Mouse (Mus musculus) midbrain, embryonic 12.5 days (tissue): ENCODE data around the gene Pcnx2. TPM values are rescaled to one million over a fixed set of nuclear protein-coding genes. Genes with fewer than 3 reads are reported as not detected.
A peak's percentile ranks its signal among the peaks of the same experiment; 100 is the strongest.

Source experiments
- ATAC-seq: fragments of 200-750 bp; cut with Nextera tagmentation; 2 replicates; pipeline ENCODE4 v1.8.0; 2017; ENCODE audit warnings: low read depth, moderate TSS enrichment, moderate library complexity; ENCODE audit not compliant: low FRiP score
- H3K27ac ChIP-seq: fragments of 300-500 bp; sonication (generic); replicated peaks from 2 replicates; pipeline ENCODE4 v1.5.1; 2016; ENCODE audit warnings: mild to moderate bottlenecking
- H3K27me3 ChIP-seq: fragments of 300-500 bp; sonication (generic); 2 replicates; pipeline ENCODE4 v1.6.1; 2016; ENCODE audit warnings: mild to moderate bottlenecking
- H3K36me3 ChIP-seq: fragments of 300-500 bp; sonication (generic); 2 replicates; pipeline ENCODE4 v1.6.1; 2016
- H3K4me1 ChIP-seq: fragments of 300-500 bp; sonication (generic); 2 replicates; pipeline ENCODE4 v1.6.1; 2016
- H3K4me2 ChIP-seq: fragments of 300-500 bp; sonication (generic); replicated peaks from 2 replicates; pipeline ENCODE4 v1.6.1; 2016; ENCODE audit warnings: mild to moderate bottlenecking, moderate library complexity
- H3K4me3 ChIP-seq: fragments of 300-500 bp; sonication (generic); 2 replicates; pipeline ENCODE4 v1.5.1; 2016; ENCODE audit warnings: mild to moderate bottlenecking
- H3K9ac ChIP-seq: fragments of 300-500 bp; sonication (generic); replicated peaks from 2 replicates; pipeline ENCODE4 v1.6.1; 2016; ENCODE audit warnings: mild to moderate bottlenecking, moderate library complexity
- H3K9me3 ChIP-seq: fragments of 300-500 bp; sonication (generic); 2 replicates; pipeline ENCODE4 v1.6.1; 2016; ENCODE audit warnings: mild to moderate bottlenecking
- WGBS: fragments of 180-500 bp; shearing (Covaris S2); methylation state at CpG from one replicate; pipeline ENCODE4 v1.1.7; 2016; 5-methylcytosine and 5-hydroxymethylcytosine counted together
- polyA plus RNA-seq: library from polyadenylated mRNA; unstranded; fragments of >200 nt; fragmentation: Nextera tagmentation; extraction: Ambion mirVana; gene quantifications from 2 replicates; pipeline ENCODE4 v1.2.1, GENCODE M21; 2016

Pcnx2 gene
- polyA plus RNA-seq, 1 experiment from 2014 or later: 1.4 TPM

DNA sequence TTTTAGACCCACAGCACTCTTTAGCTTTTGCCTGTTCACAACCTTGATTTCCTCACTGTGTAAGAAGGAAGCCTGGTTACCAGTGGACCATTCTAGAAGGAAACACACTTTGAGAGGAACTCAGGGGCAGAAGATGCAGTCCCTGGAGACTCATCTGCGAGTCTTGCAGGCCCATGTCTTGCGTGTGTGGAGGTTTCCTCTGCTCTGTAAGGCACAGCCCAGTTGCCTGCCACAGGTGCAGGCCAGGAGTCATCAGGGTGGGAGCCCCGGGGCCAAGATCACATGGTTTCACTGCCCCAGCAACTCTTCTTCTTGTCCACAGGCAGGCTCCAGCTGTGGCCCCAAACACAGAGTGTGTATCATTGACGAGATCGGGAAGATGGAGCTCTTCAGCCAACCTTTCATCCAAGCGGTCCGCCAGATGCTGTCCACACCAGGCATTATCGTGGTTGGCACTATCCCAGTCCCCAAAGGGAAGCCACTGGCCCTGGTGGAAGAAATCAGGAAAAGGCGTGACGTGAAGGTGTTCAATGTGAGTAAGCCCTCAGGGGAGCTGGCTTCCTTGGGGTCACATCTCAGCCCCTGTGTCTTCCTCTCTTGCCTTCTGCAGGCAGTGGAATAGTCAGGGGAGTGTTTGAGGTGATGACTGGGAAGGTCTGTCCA lies 153.1 kb downstream of the Pcnx2 start:
- Histone ChIP-seq H3K9me3 (no peaks in the 10 kb centered on the region), H3K27me3 (no peaks in the 10 kb centered on the region), H3K9ac (no peak overlapping the region), H3K4me1 (no peaks in the 10 kb centered on the region), H3K27ac (no peak overlapping the region), H3K4me2 (no peak overlapping the region), H3K4me3 (no peak overlapping the region), H3K36me3 (no peaks in the 10 kb centered on the region)
- 88% methylated on average over 10 of the region's 10 CpGs for WGBS
- ATAC-seq: no peak

DNA sequence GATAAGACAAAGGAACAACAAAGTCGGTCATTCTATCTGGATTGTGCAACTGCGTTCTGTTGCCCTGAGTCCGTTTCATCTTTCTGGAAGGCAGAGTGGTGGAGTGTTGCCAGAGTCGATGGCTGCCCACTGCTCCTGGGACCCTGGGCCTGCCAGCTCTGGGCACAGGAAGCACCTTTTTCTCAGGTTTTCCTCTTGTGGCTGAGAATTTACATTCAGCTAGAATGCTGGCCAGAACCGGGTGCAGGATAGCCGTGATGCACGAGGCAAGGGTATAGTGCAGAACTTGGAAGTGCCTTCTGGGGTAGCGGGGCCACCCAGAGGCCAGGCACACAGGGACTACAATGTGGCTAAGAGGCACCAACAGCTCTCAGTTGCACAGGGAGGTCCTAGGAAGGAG lies 155.7 kb downstream of the Pcnx2 start:
- Histone ChIP-seq H3K9ac (no peak overlapping the region), H3K4me1 (no peaks in the 10 kb centered on the region; the same call in 1 of the 2 replicates), H3K4me2 (no peak overlapping the region), H3K36me3 (no peaks in the 10 kb centered on the region), H3K27ac (no peak overlapping the region), H3K4me3 (no peak overlapping the region), H3K9me3 (no peaks in the 10 kb centered on the region), H3K27me3 (no peaks in the 10 kb centered on the region)
- no peak for ATAC-seq
- 78% methylated on average over 8 of the region's 8 CpGs for WGBS

DNA sequence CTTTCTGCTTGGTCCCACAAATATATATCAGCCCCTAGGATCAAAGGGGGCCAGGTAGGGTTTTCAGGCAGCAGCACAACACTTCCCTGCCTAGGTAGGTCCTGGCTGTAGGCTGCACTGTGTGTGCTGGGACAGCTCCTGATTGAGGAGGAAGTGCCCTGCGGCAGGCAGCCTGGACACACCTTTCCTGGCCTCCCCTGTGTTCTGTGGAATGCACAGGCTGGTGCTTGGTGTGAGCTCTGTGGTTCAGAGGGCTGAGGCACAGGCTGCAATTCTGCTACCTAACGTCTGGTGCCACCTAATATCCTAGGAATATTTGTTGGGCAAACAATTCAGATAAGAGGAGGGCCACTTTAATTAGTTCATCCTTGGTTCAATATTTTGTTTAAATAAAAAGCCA lies 156.3 kb downstream of the Pcnx2 start:
- Histone ChIP-seq H3K9me3 (no peaks in the 10 kb centered on the region), H3K27ac (no peak overlapping the region), H3K4me3 (no peak overlapping the region), H3K4me2 (no peak overlapping the region), H3K36me3 (no peaks in the 10 kb centered on the region), H3K9ac (no peak overlapping the region), H3K27me3 (no peaks in the 10 kb centered on the region), H3K4me1 (no peaks in the 10 kb centered on the region; the same call in 1 of the 2 replicates)
- 82% methylated on average over 2 of the region's 2 CpGs for WGBS
- no peak for ATAC-seq

DNA sequence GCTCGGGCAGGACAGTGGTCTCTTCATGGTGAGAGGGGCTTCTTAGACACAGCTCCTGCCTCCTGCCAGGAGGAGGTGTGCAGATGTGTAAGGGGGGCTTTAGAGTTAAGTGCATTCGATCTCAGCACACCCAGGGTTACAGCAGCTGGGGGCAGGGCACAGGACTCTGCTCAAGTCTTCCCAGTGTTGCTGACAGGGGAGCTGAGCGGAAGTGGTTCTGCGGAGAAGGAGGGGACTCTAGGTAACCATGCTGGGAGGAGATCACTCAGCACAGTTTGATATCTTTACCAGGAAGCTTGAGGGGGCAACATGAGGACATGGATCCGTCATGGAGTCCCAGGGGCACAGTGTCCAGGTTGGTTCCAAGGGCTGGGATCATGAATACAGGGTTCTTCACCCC lies 156.7 kb downstream of the Pcnx2 start:
- ATAC-seq: no peak
- Histone ChIP-seq H3K4me2 (no peak overlapping the region), H3K27me3 (no peaks in the 10 kb centered on the region), H3K9ac (no peak overlapping the region), H3K4me1 (no peaks in the 10 kb centered on the region; the same call in 1 of the 2 replicates), H3K9me3 (no peaks in the 10 kb centered on the region), H3K4me3 (no peak overlapping the region), H3K27ac (no peak overlapping the region), H3K36me3 (no peaks in the 10 kb centered on the region)
- 74% methylated on average over 5 of the region's 5 CpGs for WGBS

DNA sequence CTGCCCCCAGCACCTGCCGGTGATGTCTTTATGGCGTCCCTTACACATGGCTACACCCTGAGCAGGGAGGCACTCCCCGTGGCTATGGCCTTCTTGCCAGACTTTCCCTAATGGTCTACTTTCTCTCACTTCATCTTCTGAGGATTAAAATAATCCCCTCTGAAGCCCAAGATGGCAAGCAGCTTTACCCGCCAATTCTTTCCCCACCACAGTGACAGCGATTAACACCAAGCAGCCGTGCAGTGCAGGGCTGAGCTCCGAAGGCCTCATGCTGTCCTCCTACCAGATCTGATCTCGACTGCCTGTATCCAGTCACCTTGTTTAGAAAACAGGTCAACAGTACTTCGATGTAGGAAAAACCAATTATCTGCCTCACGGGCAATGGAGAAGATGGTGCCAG lies 157.5 kb downstream of the Pcnx2 start:
- WGBS: 63% methylated on average over 10 of the region's 10 CpGs
- Histone ChIP-seq H3K4me3 (no peak overlapping the region), H3K27ac (no peak overlapping the region), H3K4me1 (no peaks in the 10 kb centered on the region; the same call in 1 of the 2 replicates), H3K9ac (no peak overlapping the region), H3K27me3 (no peaks in the 10 kb centered on the region), H3K36me3 (no peaks in the 10 kb centered on the region), H3K9me3 (no peaks in the 10 kb centered on the region), H3K4me2 (no peak overlapping the region)
- no peak for ATAC-seq

DNA sequence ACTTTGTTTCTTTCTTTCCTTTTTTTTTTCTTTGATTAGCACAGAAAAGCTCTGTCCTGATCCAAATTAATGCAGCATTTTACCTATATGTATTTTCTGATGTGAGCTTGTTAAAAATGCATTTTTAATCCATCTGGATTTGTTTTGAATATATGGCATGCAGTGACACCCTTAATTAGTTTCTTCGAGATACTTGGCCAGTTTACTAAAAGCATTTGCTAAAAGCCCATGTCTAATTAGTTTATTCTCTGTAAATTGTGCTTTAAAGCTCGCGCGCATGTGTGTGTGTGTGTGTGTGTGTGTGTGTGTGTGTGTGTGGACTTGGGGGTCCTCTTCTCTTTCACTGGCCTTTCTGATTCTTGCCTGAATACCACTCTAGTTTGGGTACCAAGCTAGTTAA lies 159.2 kb downstream of the Pcnx2 start:
- H3K9me3 ChIP-seq: no peaks in the 10 kb centered on the region
- 87% methylated on average over 4 of the region's 4 CpGs for WGBS
- H3K4me1 ChIP-seq: peaks cover 6% of the 10 kb centered on the region; the same call in 1 of the 2 replicates
- H3K4me2 ChIP-seq: no peak overlapping the region
- no peak overlapping the region for H3K4me3 ChIP-seq
- no peaks in the 10 kb centered on the region for H3K36me3 ChIP-seq
- H3K27me3 ChIP-seq: no peaks in the 10 kb centered on the region
- no peak overlapping the region for H3K27ac ChIP-seq
- H3K9ac ChIP-seq: no peak overlapping the region
- ATAC-seq: no peak

DNA sequence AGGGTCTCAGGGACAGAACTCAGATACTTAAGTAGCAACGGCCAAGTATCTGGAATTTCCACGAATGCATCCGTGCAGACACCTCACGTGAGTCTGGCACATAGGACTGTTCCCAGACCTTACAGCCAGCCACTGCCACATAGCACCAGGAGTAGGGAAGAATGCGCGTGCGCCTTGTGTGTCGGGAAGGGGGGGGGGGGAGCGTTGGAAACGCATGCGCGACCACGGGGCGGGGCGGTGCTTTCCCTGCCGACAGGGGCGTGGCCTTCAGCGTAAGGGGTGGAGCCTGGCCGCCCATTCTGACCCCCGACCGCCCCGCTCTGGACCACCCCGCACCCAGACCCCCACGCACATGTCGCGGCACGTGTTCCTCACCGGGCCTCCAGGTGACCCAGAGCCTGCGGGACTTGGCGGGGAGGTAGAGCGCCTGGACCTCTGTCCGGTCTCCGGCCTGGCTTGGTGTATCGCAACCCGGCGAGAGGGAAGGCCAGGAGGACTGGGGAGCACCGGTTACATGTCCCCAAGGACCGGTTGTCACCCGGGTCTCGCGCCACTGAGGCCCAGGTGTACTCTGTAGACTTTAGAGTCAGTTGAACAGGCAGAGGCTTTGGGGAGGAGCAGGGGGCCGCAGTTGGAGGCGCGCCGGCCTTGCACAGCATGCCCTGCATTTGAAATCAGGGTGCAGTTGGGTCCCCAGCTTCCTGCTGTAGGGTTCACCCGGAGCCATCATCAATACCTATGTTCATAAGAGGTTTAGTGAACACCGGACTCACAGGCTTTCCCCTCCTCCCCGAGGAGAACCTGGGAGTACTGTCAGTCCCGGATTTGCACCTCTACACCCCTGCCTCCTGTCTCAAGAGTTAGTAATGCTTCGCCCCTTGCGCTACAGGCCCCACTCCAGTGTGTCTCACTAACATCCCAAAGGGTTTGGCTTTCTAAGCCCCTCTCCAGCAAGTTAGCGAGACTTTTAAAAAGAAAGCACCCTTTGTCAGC lies 163.9 kb downstream of the Pcnx2 start:
- Histone ChIP-seq H3K27me3 (no peaks in the 10 kb centered on the region), H3K4me3 (peak overlapping the region; percentile 71), H3K9me3 (no peaks in the 10 kb centered on the region), H3K4me2 (peak overlapping the region; percentile 80), H3K27ac (no peak overlapping the region), H3K4me1 (peaks cover 6% of the 10 kb centered on the region; the same call in 1 of the 2 replicates), H3K36me3 (no peaks in the 10 kb centered on the region), H3K9ac (peak overlapping the region; percentile 74)
- ATAC-seq: peak; percentile 94
- WGBS: 7% methylated on average over 45 of the region's 52 CpGs

DNA sequence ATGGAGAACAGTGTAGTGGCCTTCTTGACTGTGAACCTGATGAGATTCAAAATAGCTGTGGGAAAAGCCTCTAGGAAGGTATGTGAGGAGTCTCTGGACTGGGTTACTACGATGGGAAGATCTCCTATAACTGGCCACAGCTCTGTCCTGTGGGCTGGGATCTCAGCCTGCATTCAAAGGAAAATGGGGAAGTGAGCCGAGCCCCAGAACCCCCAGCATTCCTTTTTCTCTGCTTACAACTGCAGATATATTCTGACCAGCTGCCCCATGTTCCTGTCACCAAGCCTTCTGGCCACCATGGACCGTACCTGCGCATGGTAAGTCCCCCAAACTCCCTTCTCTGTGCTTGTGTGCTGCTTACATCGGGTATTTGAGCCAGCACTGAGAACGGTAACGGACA lies 168.4 kb downstream of the Pcnx2 start, which contains the start of gene Ntpcr:
TSS of gene Ntpcr (plus strand) at position 218 of the 400 bp plus-strand sequence.
- H3K4me1 ChIP-seq: peaks cover 5% of the 10 kb centered on the region; the same call in 1 of the 2 replicates
- 84% methylated on average over 7 of the region's 7 CpGs for WGBS
- H3K9ac ChIP-seq: no peak within 1 kb of the TSS
- no peak within 1 kb of the TSS for H3K4me2 ChIP-seq
- no peaks in the 10 kb centered on the region for H3K36me3 ChIP-seq
- H3K27me3 ChIP-seq: no peaks in the 10 kb centered on the region
- no peak within 1 kb of the TSS for H3K4me3 ChIP-seq
- no peak within 1 kb of the TSS for H3K27ac ChIP-seq
- H3K9me3 ChIP-seq: no peaks in the 10 kb centered on the region
- no peak for ATAC-seq

DNA sequence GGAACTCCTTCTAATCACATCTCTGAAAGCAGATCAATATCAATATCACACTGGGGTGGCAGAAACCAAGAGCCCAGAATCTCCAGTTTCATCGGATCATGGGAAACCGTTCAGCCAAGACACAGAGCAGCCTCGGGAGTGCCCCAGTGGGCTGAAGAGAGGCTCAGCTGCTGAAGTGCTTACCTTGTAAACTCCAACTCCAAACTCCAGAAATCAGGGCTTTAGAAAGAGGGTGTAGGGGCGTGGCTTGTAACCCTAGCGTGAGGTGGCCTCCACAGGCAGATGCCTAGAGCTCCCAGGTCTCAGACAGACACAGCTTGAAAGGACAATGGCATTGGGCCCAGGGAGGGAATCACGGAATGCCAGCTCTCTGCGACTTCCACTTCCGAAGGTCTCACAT lies 170.3 kb downstream of the Pcnx2 start:
- 55% methylated on average over 8 of the region's 8 CpGs for WGBS
- H3K36me3 ChIP-seq: no peaks in the 10 kb centered on the region
- no peak overlapping the region for H3K4me2 ChIP-seq
- no peak overlapping the region for H3K9ac ChIP-seq
- ATAC-seq: no peak
- H3K4me1 ChIP-seq: no peaks in the 10 kb centered on the region
- no peaks in the 10 kb centered on the region for H3K9me3 ChIP-seq
- no peaks in the 10 kb centered on the region; the same call in 1 of the 2 replicates for H3K27me3 ChIP-seq
- no peak overlapping the region for H3K27ac ChIP-seq
- no peak overlapping the region for H3K4me3 ChIP-seq

DNA sequence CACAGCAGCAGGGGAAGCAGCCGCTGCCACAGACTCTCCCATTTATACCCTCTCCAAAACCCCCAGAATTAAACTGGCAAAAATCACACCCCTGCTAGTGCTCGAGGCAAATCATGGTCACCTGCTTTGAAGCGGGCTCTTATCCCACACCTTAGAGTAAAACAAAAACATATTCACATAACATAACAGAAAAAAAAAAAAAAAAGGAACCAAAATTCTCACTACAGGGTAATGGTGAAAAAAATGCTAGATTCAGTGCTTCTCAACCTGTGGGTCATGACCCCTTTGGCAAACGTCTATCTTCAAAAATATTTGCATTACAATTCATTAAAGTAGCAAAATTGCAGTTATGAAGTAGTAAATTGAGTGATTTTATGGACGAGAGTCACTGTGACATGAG lies 171.1 kb downstream of the Pcnx2 start:
- no peak overlapping the region for H3K4me3 ChIP-seq
- ATAC-seq: no peak
- H3K36me3 ChIP-seq: no peaks in the 10 kb centered on the region
- no peaks in the 10 kb centered on the region for H3K9me3 ChIP-seq
- H3K27ac ChIP-seq: no peak overlapping the region
- H3K4me2 ChIP-seq: no peak overlapping the region
- H3K27me3 ChIP-seq: no peaks in the 10 kb centered on the region; the same call in 1 of the 2 replicates
- 86% methylated on average over 5 of the region's 5 CpGs for whole genome bisulfite sequencing
- no peak overlapping the region for H3K9ac ChIP-seq
- H3K4me1 ChIP-seq: no peaks in the 10 kb centered on the region

DNA sequence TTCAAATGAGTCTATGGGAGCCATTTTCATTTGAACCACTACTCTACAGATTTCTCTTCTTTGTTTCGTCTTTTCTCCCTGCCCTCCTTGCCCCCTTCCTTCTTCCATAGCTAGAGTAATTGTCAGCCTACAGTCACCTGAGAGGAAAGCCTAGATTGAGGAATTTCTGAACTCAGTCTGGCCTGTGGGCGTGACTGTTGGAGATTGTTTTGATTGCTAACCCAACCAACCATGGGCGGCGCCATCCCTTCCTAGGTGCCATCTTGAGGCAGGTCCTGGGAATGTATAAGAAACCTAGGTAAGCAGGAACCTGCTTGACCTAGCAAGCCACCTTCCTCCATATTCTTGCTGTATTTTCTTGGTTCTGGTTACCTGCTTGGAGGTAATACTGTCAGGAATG lies 172.0 kb downstream of the Pcnx2 start:
- Histone ChIP-seq H3K4me2 (no peak overlapping the region), H3K36me3 (no peaks in the 10 kb centered on the region), H3K9me3 (no peaks in the 10 kb centered on the region), H3K9ac (no peak overlapping the region), H3K4me3 (no peak overlapping the region), H3K27ac (no peak overlapping the region), H3K27me3 (no peaks in the 10 kb centered on the region; the same call in 1 of the 2 replicates), H3K4me1 (no peaks in the 10 kb centered on the region)
- ATAC-seq: no peak
- 91% methylated on average over 4 of the region's 4 CpGs for WGBS
